Mouse (Mus musculus): ENCODE measurements around the gene Susd6. TPM values are rescaled to one million over a fixed set of nuclear protein-coding genes. Genes with fewer than 3 reads are reported as not detected.

The Susd6 gene
- total and polyA plus RNA-seq, 3 experiments, result 7.8 to 11.0 (median 8.7) TPM

- Histone ChIP-seq H3K79me2 (replicated peaks; ENCODE audit: control insufficient read depth, extremely low read depth, insufficient read depth, poor library complexity, severe bottlenecking) (0 out of 2 replicates have a peak, but pooled peaks cover 2% of the 10 kb centered on the region), H3K4me1 (ENCODE audit: control insufficient read depth in 1 of 2, insufficient read depth in 2 of 2) (peaks cover 2 to 19% of the 10 kb centered on the region in 2 experiments; a peak in 3 of 4 replicates), H3K4me2 (ENCODE audit: insufficient read depth, low read depth, poor library complexity, severe bottlenecking) (no peak overlapping the region), H3K9me3 (replicated peaks; ENCODE audit: low read length) (no peaks in the 10 kb centered on the region), H3K27me3 (replicated peaks) (no peaks in the 10 kb centered on the region), H3K9ac (ENCODE audit: insufficient read depth, low read depth) (no peak overlapping the region), H3K36me3 (replicated peaks in 1 of 2; ENCODE audit: control insufficient read depth in 1 of 2, insufficient read depth in 1 of 2, low read length in 1 of 2) (peaks cover 0 to 25% of the 10 kb centered on the region in 2 experiments), H3K4me3 (replicated peaks in 1 of 3; ENCODE audit: low read depth in 2 of 3, low read length in 2 of 3, poor library complexity in 1 of 3) (no peak overlapping the region), H3K27ac (ENCODE audit: insufficient read depth, low read depth) (no peak overlapping the region)
- in situ Hi-C loops (cut with MboI; ENCODE audit: low pct_ligation_motif_present, low pct_unique_long_range_greater_than_20kb, low sequenced_read_pairs), result no loop called here
- no peak for DNase-seq (ENCODE audit: extremely low read depth)
- dilution Hi-C loops (cut with MboI; ENCODE audit: extremely low pct_ligation_motif_present, extremely low pct_unique_long_range_greater_than_20kb, low sequenced_read_pairs), result no loop called here
- TF ChIP-seq ZNF384 (IDR thresholded peaks at IDR 0.05; ENCODE audit: low read depth, low read length) (no peak), USF2 (conservative IDR thresholded peaks at IDR 0.05; ENCODE audit: low read depth, low read length) (no peak), MAZ (IDR thresholded peaks at IDR 0.05; ENCODE audit: low read depth, low read length) (no peak)
Measured at GRCm38 (mm10) chr12:80861916-80862315, 71.6 kb downstream of the Susd6 start.

- Histone ChIP-seq H3K36me3 (replicated peaks in 1 of 2; ENCODE audit: control insufficient read depth in 1 of 2, insufficient read depth in 1 of 2, low read length in 1 of 2) (peaks cover 0 to 32% of the 10 kb centered on the region in 2 experiments), H3K9ac (ENCODE audit: insufficient read depth, low read depth) (no peak overlapping the region), H3K27ac (ENCODE audit: insufficient read depth, low read depth) (no peak overlapping the region), H3K4me2 (ENCODE audit: insufficient read depth, low read depth, poor library complexity, severe bottlenecking) (no peak overlapping the region), H3K4me3 (replicated peaks in 1 of 3; ENCODE audit: low read depth in 2 of 3, low read length in 2 of 3, poor library complexity in 1 of 3) (no peak overlapping the region), H3K27me3 (replicated peaks) (no peaks in the 10 kb centered on the region), H3K9me3 (replicated peaks; ENCODE audit: low read length) (no peaks in the 10 kb centered on the region), H3K79me2 (replicated peaks; ENCODE audit: control insufficient read depth, extremely low read depth, insufficient read depth, poor library complexity, severe bottlenecking) (0 out of 2 replicates have a peak, but pooled peaks cover 2% of the 10 kb centered on the region), H3K4me1 (ENCODE audit: control insufficient read depth in 1 of 2, insufficient read depth in 2 of 2) (peaks cover 2 to 21% of the 10 kb centered on the region in 2 experiments; a peak in 3 of 4 replicates)
- DNase-seq (ENCODE audit: extremely low read depth), result no peak
- dilution Hi-C loops (cut with MboI; ENCODE audit: extremely low pct_ligation_motif_present, extremely low pct_unique_long_range_greater_than_20kb, low sequenced_read_pairs), result no loop called here
- TF ChIP-seq MYC (IDR thresholded peaks at IDR 0.05; ENCODE audit: low read depth, low read length), result no peak
- no peak for TF ChIP-seq IRF4 (IDR thresholded peaks at IDR 0.05; ENCODE audit: low read depth, low read length)
- TF ChIP-seq USF2 (conservative IDR thresholded peaks at IDR 0.05; ENCODE audit: low read depth, low read length), result no peak
- TF ChIP-seq ZKSCAN1 (IDR thresholded peaks at IDR 0.05; ENCODE audit: borderline replicate concordance, low read depth, low read length), result no peak
- no peak for TF ChIP-seq BHLHE40 (IDR thresholded peaks at IDR 0.05; ENCODE audit: low read depth, low read length)
- TF ChIP-seq RCOR1 (conservative IDR thresholded peaks at IDR 0.05; ENCODE audit: low read depth, low read length), result no peak
- no peak for TF ChIP-seq KAT2A (IDR thresholded peaks at IDR 0.05; ENCODE audit: insufficient replicate concordance, low read length)
- TF ChIP-seq ZNF384 (IDR thresholded peaks at IDR 0.05; ENCODE audit: low read depth, low read length), result no peak
- no peak for TF ChIP-seq MAZ (IDR thresholded peaks at IDR 0.05; ENCODE audit: low read depth, low read length)
- TF ChIP-seq E2F4 (IDR thresholded peaks at IDR 0.05; ENCODE audit: insufficient replicate concordance, low read depth, low read length), result no peak
- no peak for TF ChIP-seq MXI1 (IDR thresholded peaks at IDR 0.05; ENCODE audit: low read depth, low read length)
- no peak for TF ChIP-seq MAFK (IDR thresholded peaks at IDR 0.05; ENCODE audit: insufficient replicate concordance, low read length)
- no peak for TF ChIP-seq POLR2A (IDR thresholded peaks at IDR 0.05; ENCODE audit: low read depth, low read length)
- no peak for TF ChIP-seq SIN3A (IDR thresholded peaks at IDR 0.05; ENCODE audit: low read length)
- no peak for TF ChIP-seq PAX5 (IDR thresholded peaks at IDR 0.05; ENCODE audit: low read length)
- in situ Hi-C loops (cut with MboI; ENCODE audit: low pct_ligation_motif_present, low pct_unique_long_range_greater_than_20kb, low sequenced_read_pairs), result no loop called here
Measured at GRCm38 (mm10) chr12:80863370-80863769, 73.1 kb downstream of the Susd6 start.

Measured in CH12.LX (cell line).